ENCODE assay signal across 18 mouse cellular contexts in the genomic region with DNA sequence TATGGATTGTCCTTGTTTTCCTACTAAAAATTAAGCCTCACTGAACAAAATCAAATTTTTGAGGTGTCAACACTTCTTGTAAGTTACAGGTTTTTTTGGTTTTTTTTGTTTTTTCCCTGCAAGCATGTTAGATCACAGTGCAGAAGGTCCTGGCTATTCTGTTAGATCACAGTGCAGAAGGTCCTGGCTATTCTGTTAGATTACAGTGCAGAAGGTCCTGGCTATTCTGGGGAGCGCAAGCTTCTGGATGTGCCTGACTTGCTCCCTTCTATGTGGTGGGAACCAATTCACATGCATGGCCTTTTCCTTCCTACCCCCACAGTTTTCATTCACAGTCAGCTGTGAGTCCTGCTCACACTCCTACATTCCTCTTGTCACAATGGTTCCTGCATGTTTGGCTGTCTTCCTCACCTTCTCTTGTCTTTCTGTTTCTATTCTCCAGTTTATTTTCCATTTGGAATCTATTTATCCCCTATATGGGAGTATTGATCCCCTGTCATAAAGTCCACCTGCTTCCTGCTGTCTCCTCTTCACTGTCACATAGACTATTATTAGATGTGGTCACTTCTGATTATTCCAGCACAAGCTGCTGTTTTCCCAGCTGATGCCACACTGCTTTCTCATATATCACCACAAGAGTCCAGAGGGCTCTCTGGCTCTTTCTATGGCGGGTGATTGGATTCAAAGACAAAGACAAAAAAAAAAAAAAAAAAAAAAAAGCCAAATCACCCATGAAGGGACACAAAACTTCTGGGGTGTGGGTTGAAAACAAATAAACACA.
DNase-seq lines count a peak whose midpoint lies in the region; ATAC-seq lines count a peak whose summit lies in the region.
"Had no signal": no experiment of that assay in that cellular context is flagged by ENCODE, and none has a peak within 500 bp of the region (broad histone marks: within the 10 kb centered on the region; RNA-seq: fewer than 3 reads in every experiment).

No protein-coding gene starts in this region.

- no peak for DNase-seq in hindbrain, embryonic 10.5 days (ENCODE audit: low spot score)
- peak; percentile 12 for DNase-seq in right cerebral cortex, postnatal 25 days
- DNase-seq in right cerebral cortex, postnatal 10 days (ENCODE audit: low spot score in 2 of 2): no peak
- DNase-seq in telencephalon, adult 2 months (ENCODE audit: low read depth, low spot score): peak; percentile 26
- no peak for DNase-seq in urinary bladder, postnatal 4 days (ENCODE audit: low spot score in 2 of 2)
- DNase-seq: adrenal gland, postnatal 36 days; B cell, adult 2 months; cerebellum, adult 9-10 months; kidney, adult 18-20 months; kidney, postnatal 14 days; liver; liver, postnatal 0 days; lung, postnatal 14 days had no signal

- H3K9ac ChIP-seq in hindbrain, embryonic 16.5 days (ENCODE audit: low read depth, low read length): no peak overlapping the region
- H3K9ac ChIP-seq in midbrain, embryonic 13.5 days (replicated peaks): no peak overlapping the region
- H3K9ac ChIP-seq: embryonic facial prominence, embryonic 13.5 days; liver, postnatal 0 days; stomach, embryonic 15.5 days had no signal

- H3K27ac ChIP-seq in hindbrain, embryonic 10.5 days: peak overlapping the region; percentile 53; the same call in 1 of the 2 replicates
- H3K27ac ChIP-seq in hindbrain, embryonic 16.5 days (ENCODE audit: low read depth, low read length): no peak overlapping the region
- peak overlapping the region; percentile 45 for H3K27ac ChIP-seq in midbrain, embryonic 13.5 days
- H3K27ac ChIP-seq: embryonic facial prominence, embryonic 13.5 days; stomach, embryonic 15.5 days had no signal

- H3K27me3 ChIP-seq in hindbrain, embryonic 10.5 days (ENCODE audit: insufficient read depth, poor library complexity, severe bottlenecking): no peaks in the 10 kb centered on the region
- H3K27me3 ChIP-seq in hindbrain, embryonic 16.5 days (replicated peaks; ENCODE audit: control insufficient read depth, insufficient read depth, low read length): no peaks in the 10 kb centered on the region
- no peaks in the 10 kb centered on the region for H3K27me3 ChIP-seq in midbrain, embryonic 13.5 days
- H3K27me3 ChIP-seq: embryonic facial prominence, embryonic 13.5 days; stomach, embryonic 15.5 days had no signal

- no peak overlapping the region for H3K4me3 ChIP-seq in hindbrain, embryonic 10.5 days
- H3K4me3 ChIP-seq in hindbrain, embryonic 16.5 days (ENCODE audit: low read length): no peak overlapping the region
- H3K4me3 ChIP-seq in midbrain, embryonic 13.5 days (replicated peaks): no peak overlapping the region
- H3K4me3 ChIP-seq: embryonic facial prominence, embryonic 13.5 days; stomach, embryonic 15.5 days had no signal

- H3K4me1 ChIP-seq in hindbrain, embryonic 10.5 days (replicated peaks): peaks cover 7% of the 10 kb centered on the region
- H3K4me1 ChIP-seq in hindbrain, embryonic 16.5 days (ENCODE audit: control insufficient read depth, insufficient read depth, low read depth, low read length): no peaks in the 10 kb centered on the region
- H3K4me1 ChIP-seq in midbrain, embryonic 13.5 days (replicated peaks): 0 out of 2 replicates have a peak, but pooled peaks cover 9% of the 10 kb centered on the region
- H3K4me1 ChIP-seq: embryonic facial prominence, embryonic 13.5 days; stomach, embryonic 15.5 days had no signal

- H3K36me3 ChIP-seq in hindbrain, embryonic 10.5 days: no peaks in the 10 kb centered on the region
- no peaks in the 10 kb centered on the region for H3K36me3 ChIP-seq in hindbrain, embryonic 16.5 days (ENCODE audit: control insufficient read depth, insufficient read depth, low read length)
- no peaks in the 10 kb centered on the region for H3K36me3 ChIP-seq in midbrain, embryonic 13.5 days
- H3K36me3 ChIP-seq: embryonic facial prominence, embryonic 13.5 days; stomach, embryonic 15.5 days had no signal

- no peak for ATAC-seq in hindbrain, embryonic 16.5 days
- 0 out of 2 replicates have a peak, but pooled peaks have one; percentile 56 for ATAC-seq in midbrain, embryonic 13.5 days
- ATAC-seq in megakaryocyte-erythroid progenitor cell, adult 5-6 weeks (replicated peaks; ENCODE audit: low FRiP score, low TSS enrichment, poor library complexity, severe bottlenecking): no peak
- ATAC-seq: liver, postnatal 0 days had no signal

- WGBS in hindbrain, embryonic 10.5 days: 64% methylated on average over 2 of the region's 2 CpGs
- WGBS in hindbrain, embryonic 16.5 days: 64% methylated on average over 2 of the region's 2 CpGs
- WGBS in midbrain, embryonic 13.5 days: 64% methylated on average over 2 of the region's 2 CpGs

- H3K4me2 ChIP-seq in hindbrain, embryonic 16.5 days (ENCODE audit: low read length): no peak overlapping the region
- H3K4me2 ChIP-seq in midbrain, embryonic 13.5 days (replicated peaks): no peak overlapping the region
- H3K4me2 ChIP-seq: embryonic facial prominence, embryonic 13.5 days; stomach, embryonic 15.5 days had no signal

- H3K9me3 ChIP-seq in hindbrain, embryonic 10.5 days: no peaks in the 10 kb centered on the region
- no peaks in the 10 kb centered on the region for H3K9me3 ChIP-seq in hindbrain, embryonic 16.5 days (ENCODE audit: control insufficient read depth, low read length)
- H3K9me3 ChIP-seq in midbrain, embryonic 13.5 days: no peaks in the 10 kb centered on the region
- H3K9me3 ChIP-seq: embryonic facial prominence, embryonic 13.5 days; stomach, embryonic 15.5 days had no signal

Comparison
In these comparisons a context has a peak if more than half of its experiments do, and no peak if none do; other contexts are left out.
1. DNase-seq: peak in right cerebral cortex, postnatal 25 days (single experiment) and telencephalon, adult 2 months (single experiment); none in hindbrain, embryonic 10.5 days (single experiment), right cerebral cortex, postnatal 10 days (0 of 2) and urinary bladder, postnatal 4 days (0 of 2).